Mouse (Mus musculus) neural tube, embryonic 12.5 days (tissue): Measurements from ENCODE around the gene Vmn1r21. TPM values are rescaled to one million over a fixed set of nuclear protein-coding genes. Genes with fewer than 3 reads are reported as not detected.

Experiments used
- ATAC-seq: fragments of 200-750 bp; cut with Nextera tagmentation; 2 replicates; pipeline ENCODE4 v1.8.0; 2017; ENCODE audit warnings: low read depth, mild to moderate bottlenecking, moderate TSS enrichment, moderate library complexity; ENCODE audit not compliant: low FRiP score
- H3K27ac ChIP-seq: fragments of 300-500 bp; sonication (generic); 2 replicates; pipeline ENCODE4 v1.5.1; 2016
- H3K27me3 ChIP-seq: fragments of 300-500 bp; sonication (generic); replicated peaks from 2 replicates; pipeline ENCODE4 v1.6.1; 2016; ENCODE audit warnings: mild to moderate bottlenecking
- H3K36me3 ChIP-seq: fragments of 300-500 bp; sonication (generic); 2 replicates; pipeline ENCODE4 v1.6.1; 2016; ENCODE audit warnings: mild to moderate bottlenecking
- H3K4me1 ChIP-seq: fragments of 300-500 bp; sonication (generic); 2 replicates; pipeline ENCODE4 v1.6.1; 2016
- H3K4me2 ChIP-seq: fragments of 300-500 bp; sonication (generic); replicated peaks from 2 replicates; pipeline ENCODE4 v1.6.1; 2016; ENCODE audit warnings: mild to moderate bottlenecking
- H3K4me3 ChIP-seq: fragments of 300-500 bp; sonication (generic); 2 replicates; pipeline ENCODE4 v1.5.1; 2016
- H3K9ac ChIP-seq: fragments of 300-500 bp; sonication (generic); 2 replicates; pipeline ENCODE4 v1.6.1; 2016; ENCODE audit warnings: mild to moderate bottlenecking
- H3K9me3 ChIP-seq: fragments of 300-500 bp; sonication (generic); 2 replicates; pipeline ENCODE4 v1.6.1; 2016; ENCODE audit warnings: mild to moderate bottlenecking
- WGBS: fragments of 180-500 bp; shearing (Covaris S2); methylation state at CpG from one replicate; pipeline ENCODE4 v1.1.7; 2016; 5-methylcytosine and 5-hydroxymethylcytosine counted together
- polyA plus RNA-seq: library from polyadenylated mRNA; unstranded; fragments of >200 nt; fragmentation: Nextera tagmentation; extraction: Ambion mirVana; gene quantifications from 2 replicates; pipeline ENCODE4 v1.2.1, GENCODE M21; 2016

The Vmn1r21 gene
- polyA plus RNA-seq, 1 experiment from 2014 or later, result not detected

DNA sequence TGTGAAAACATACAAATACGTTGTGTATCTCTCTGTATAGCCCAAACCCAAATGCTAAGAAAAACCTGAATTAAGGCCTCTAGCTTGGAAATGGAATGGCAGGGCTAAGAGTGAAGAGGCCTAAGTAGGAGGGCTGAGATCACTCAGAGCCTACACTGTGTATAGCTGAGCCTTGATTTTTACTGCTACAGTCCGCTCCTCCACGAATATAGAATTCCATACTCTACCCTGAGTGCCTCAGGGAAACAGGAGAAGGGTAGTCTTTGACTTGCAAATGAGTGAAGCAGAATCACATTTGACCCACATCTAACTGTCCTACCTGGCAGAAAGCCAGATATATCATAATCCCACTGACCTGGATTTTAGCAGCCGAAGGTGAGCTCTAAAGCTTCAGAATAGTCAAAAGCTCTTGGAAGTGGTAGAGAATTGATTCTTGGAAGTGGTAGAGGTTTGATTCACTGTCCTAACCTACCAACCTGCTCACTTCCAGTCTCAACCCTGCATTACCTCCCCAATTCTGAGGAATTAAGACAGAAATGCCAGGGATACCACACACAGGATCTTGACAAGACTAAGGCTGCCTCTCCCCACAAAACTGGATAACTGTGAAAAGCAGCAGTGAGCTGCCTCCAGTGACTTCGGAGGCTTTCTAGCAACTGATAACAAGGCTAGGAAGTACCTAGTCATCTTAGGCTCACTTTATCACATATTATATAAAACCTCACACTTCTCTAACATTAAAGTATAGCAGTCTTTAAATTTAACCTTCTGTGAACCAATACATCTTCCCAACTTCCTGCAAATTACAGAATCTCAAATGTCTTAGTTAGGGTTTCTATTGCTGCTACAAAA lies 44.7 kb downstream of the Vmn1r21 start:
- Histone ChIP-seq H3K4me2 (no peak overlapping the region), H3K36me3 (peaks cover 8% of the 10 kb centered on the region; the same call in 1 of the 2 replicates), H3K9me3 (no peaks in the 10 kb centered on the region), H3K27me3 (no peaks in the 10 kb centered on the region), H3K27ac (no peak overlapping the region), H3K4me3 (no peak overlapping the region), H3K4me1 (no peaks in the 10 kb centered on the region), H3K9ac (no peak overlapping the region)
- ATAC-seq, result no peak
- WGBS, result 90% methylated on average over 5 of the region's 5 CpGs

DNA sequence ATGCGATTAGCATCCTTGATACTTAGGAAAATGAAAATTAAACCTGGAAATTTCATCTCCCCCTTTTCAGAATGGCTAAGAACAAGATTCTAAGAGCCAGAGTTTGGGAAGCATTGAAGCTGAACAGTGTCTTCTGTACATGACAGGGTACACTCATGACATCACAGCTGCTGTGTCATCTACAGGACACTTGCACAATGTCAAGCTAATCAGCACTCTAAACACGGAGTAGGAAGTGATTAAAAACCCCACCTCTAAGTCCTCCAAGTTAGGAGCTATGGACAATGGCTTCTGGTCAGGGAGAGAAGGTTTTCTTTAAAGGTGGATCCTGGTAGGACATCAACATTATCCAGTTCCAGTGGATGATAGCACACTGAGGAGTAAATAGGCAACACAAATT lies 47.0 kb downstream of the Vmn1r21 start:
- ATAC-seq, result no peak
- Histone ChIP-seq H3K27ac (no peak overlapping the region), H3K4me1 (no peaks in the 10 kb centered on the region), H3K9ac (no peak overlapping the region), H3K4me2 (no peak overlapping the region), H3K27me3 (no peaks in the 10 kb centered on the region), H3K36me3 (peaks cover 4% of the 10 kb centered on the region; the same call in 1 of the 2 replicates), H3K9me3 (no peaks in the 10 kb centered on the region), H3K4me3 (no peak overlapping the region)
- 80% methylated on average over 2 of the region's 2 CpGs for WGBS

DNA sequence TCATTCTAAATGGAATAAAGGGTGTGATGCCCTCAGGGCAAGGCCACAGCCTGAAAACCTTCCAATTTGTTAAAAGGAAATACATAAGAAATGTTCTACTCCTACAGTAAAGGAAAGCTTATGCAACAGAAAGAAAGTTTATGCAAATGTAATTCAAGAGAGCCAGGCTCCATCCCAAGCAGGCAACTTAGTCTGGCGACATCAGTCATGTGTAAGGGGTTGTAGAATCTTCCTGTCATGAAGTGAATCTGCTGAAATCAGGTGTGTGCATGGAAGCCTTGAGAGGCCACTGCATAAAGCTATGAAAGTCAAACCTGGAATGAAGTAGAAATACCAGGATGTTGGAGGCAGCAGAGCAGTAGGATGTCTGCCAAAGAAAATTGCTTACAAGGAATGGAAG lies 51.2 kb downstream of the Vmn1r21 start:
- Histone ChIP-seq H3K4me3 (no peak overlapping the region), H3K36me3 (no peaks in the 10 kb centered on the region), H3K27ac (no peak overlapping the region), H3K4me2 (no peak overlapping the region), H3K27me3 (no peaks in the 10 kb centered on the region), H3K9me3 (no peaks in the 10 kb centered on the region), H3K4me1 (no peaks in the 10 kb centered on the region), H3K9ac (no peak overlapping the region)
- no peak for ATAC-seq
- WGBS, result 87% methylated on average over 1 of the region's 1 CpGs

DNA sequence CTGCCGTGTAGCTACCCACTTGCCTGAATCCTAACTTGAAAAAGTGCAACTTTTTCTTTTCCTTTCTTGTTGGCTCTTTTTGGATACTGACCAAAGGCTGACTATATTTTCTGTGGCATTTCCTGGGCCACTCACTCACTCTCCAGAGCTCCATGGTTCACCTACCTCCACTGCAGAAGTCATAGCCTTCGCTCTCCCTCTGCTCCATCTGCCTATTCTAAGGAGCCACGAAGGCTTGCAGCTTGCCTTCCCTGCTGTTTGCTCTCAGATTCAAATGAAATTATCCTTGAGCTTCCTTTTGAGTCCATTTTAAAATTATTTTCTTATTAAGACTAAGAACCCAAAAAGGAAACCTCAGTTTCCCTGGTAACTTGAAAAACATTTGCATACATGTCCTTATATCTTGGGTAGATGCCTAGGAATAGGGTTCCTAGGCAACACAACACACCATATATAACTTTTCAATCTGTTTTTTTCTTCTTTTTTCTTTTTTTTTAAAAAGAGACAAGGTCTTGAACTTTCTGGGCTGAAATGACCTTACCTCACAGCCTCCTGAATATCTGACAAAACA lies 53.2 kb downstream of the Vmn1r21 start:
- ATAC-seq, result no peak
- H3K9ac ChIP-seq, result no peak overlapping the region
- H3K27me3 ChIP-seq, result no peaks in the 10 kb centered on the region
- WGBS, result 91% methylated on average over 3 of the region's 3 CpGs
- no peaks in the 10 kb centered on the region for H3K4me1 ChIP-seq
- H3K36me3 ChIP-seq, result no peaks in the 10 kb centered on the region
- no peaks in the 10 kb centered on the region for H3K9me3 ChIP-seq
- H3K4me3 ChIP-seq, result no peak overlapping the region
- H3K4me2 ChIP-seq, result no peak overlapping the region
- no peak overlapping the region for H3K27ac ChIP-seq

DNA sequence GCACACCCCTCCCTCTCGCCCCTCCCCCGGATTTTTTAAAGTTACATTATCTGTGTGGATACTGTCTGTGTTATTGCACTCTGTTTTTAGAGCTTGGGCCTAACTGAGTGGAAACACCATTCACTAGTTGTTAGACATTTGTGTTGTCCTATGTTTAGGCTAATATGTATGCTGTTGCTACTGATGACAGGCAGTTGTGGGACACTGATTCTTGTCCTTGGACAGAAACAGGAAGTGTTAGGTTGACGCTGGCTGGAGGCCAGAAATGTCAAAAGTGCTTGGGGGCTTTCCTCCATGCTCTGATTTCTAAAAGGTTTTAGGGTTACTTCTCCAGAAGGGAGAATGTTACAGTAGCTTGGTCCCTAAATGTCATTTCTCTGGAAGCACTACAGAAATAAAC lies 54.3 kb downstream of the Vmn1r21 start:
- Histone ChIP-seq H3K4me1 (no peaks in the 10 kb centered on the region), H3K9me3 (no peaks in the 10 kb centered on the region), H3K4me2 (no peak overlapping the region), H3K9ac (no peak overlapping the region), H3K36me3 (no peaks in the 10 kb centered on the region), H3K27me3 (no peaks in the 10 kb centered on the region), H3K27ac (no peak overlapping the region), H3K4me3 (no peak overlapping the region)
- WGBS, result 74% methylated on average over 3 of the region's 3 CpGs
- no peak for ATAC-seq

Other genes with a start within 250 kb of the Vmn1r21 start
- 16.4 and 17.2 TPM in 2 replicates for gene Pyurf, start 158.3 kb downstream of the Vmn1r21 start, polyA plus RNA-seq
- gene Lancl2, start 147.8 kb downstream of the Vmn1r21 start, polyA plus RNA-seq, result 49.3 and 55.9 TPM in 2 replicates
- 111 and 116 TPM in 2 replicates for gene Vopp1, start 25.2 kb downstream of the Vmn1r21 start, polyA plus RNA-seq
- not detected in 2 replicates for gene Vmn1r22, start 57.7 kb upstream of the Vmn1r21 start, polyA plus RNA-seq
- not detected in 2 replicates for gene Vmn1r23, start 76.5 kb upstream of the Vmn1r21 start, polyA plus RNA-seq
- gene Vmn1r24, start 111.2 kb upstream of the Vmn1r21 start, polyA plus RNA-seq, result not detected in 2 replicates
- gene Vmn1r25, start 130.5 kb upstream of the Vmn1r21 start, polyA plus RNA-seq, result not detected in 2 replicates
- not detected in 2 replicates for gene Vmn1r26, start 164.8 kb upstream of the Vmn1r21 start, polyA plus RNA-seq